Mouse (Mus musculus) myocyte (in vitro differentiated cells): ENCODE results near the gene Foxn1.

Experiments used
- CEBPB ChIP-seq: IDR thresholded peaks from 2 replicates; pipeline ENCODE4 v1.6.1; 2011; ENCODE audit warnings: mild to moderate bottlenecking, moderate library complexity; ENCODE audit not compliant: poor library complexity, insufficient read depth, severe bottlenecking
- E2F4 ChIP-seq: IDR thresholded peaks from one replicate; pipeline ENCODE4 v1.6.1; 2011; ENCODE audit warnings: mild to moderate bottlenecking, control low read depth, moderate library complexity; ENCODE audit not compliant: insufficient read depth
- MAX ChIP-seq: IDR thresholded peaks from one replicate; pipeline ENCODE4 v1.6.1; 2011; ENCODE audit warnings: low read depth, mild to moderate bottlenecking, control low read depth
- MYOD1 ChIP-seq, 3 experiments: IDR thresholded peaks; one replicate each; pipeline ENCODE4 v1.6.1; 2011; ENCODE audit warnings: control low read depth in 2 of 3, low read depth in 2 of 3, mild to moderate bottlenecking in 2 of 3, moderate library complexity in 1 of 3; ENCODE audit not compliant: insufficient read length in 2 of 3, control insufficient read depth in 1 of 3
- MYOG ChIP-seq, 3 experiments: IDR thresholded peaks; one replicate each; pipeline ENCODE4 v1.6.1; 2011; ENCODE audit warnings: control low read depth in 2 of 3, low read depth in 2 of 3, mild to moderate bottlenecking in 2 of 3; ENCODE audit not compliant: insufficient read length in 2 of 3, control insufficient read depth in 1 of 3, insufficient read depth in 1 of 3
- POLR2A ChIP-seq: IDR thresholded peaks from one replicate; pipeline ENCODE4 v1.6.1; 2011; ENCODE audit warnings: low read depth, mild to moderate bottlenecking, control low read depth, moderate library complexity; ENCODE audit not compliant: insufficient read length
- POLR2AphosphoS2 ChIP-seq: IDR thresholded peaks from one replicate; pipeline ENCODE4 v1.6.1; 2011; ENCODE audit warnings: low read depth, control low read depth; ENCODE audit not compliant: insufficient read length
- TCF12 ChIP-seq: IDR thresholded peaks from one replicate; pipeline ENCODE4 v1.6.1; 2011; ENCODE audit warnings: mild to moderate bottlenecking, control low read depth; ENCODE audit not compliant: poor library complexity, insufficient read depth, severe bottlenecking
- TCF3 ChIP-seq: IDR thresholded peaks from one replicate; pipeline ENCODE4 v1.6.1; 2011; ENCODE audit warnings: low read depth, control low read depth; ENCODE audit not compliant: insufficient read length
- USF1 ChIP-seq: IDR thresholded peaks from one replicate; pipeline ENCODE4 v1.6.1; 2011; ENCODE audit warnings: low read depth, mild to moderate bottlenecking, control low read depth, moderate library complexity

- TF ChIP-seq MYOG (IDR thresholded peaks at IDR 0.05; ENCODE audit: control insufficient read depth in 1 of 3, insufficient read depth in 1 of 3, insufficient read length in 2 of 3, low read depth in 2 of 3) (no peak), POLR2A (no peak), TCF12 (no peak), POLR2AphosphoS2 (no peak), CEBPB (no peak), MAX (no peak), E2F4 (no peak), MYOD1 (IDR thresholded peaks at IDR 0.05; ENCODE audit: control insufficient read depth in 1 of 3, insufficient read length in 2 of 3, low read depth in 2 of 3) (no peak), TCF3 (no peak), USF1 (no peak)
These were observed 15.1 kb upstream of the Foxn1 start for GRCm38 (mm10) chr11:78401469-78401868.
